Comparison of ENCODE assay signal across 8 mouse cellular contexts in genomic region chr17:31693330-31694022, GRCm38 (mm10). TPM values are rescaled to one million over a fixed set of nuclear protein-coding genes. Genes with fewer than 3 reads are reported as not detected.
DNase-seq lines count a peak whose midpoint lies in the region; ATAC-seq lines count a peak whose summit lies in the region.

No protein-coding gene starts in this region.

- peak overlapping the region; percentile 53 for H3K4me2 ChIP-seq in embryonic facial prominence, embryonic 13.5 days
- peak overlapping the region; percentile 57 for H3K4me2 ChIP-seq in heart, embryonic 11.5 days
- H3K4me2 ChIP-seq in kidney, embryonic 16.5 days (replicated peaks; ENCODE audit: low read depth, low read length): peak overlapping the region; percentile 47

- no peaks in the 10 kb centered on the region for H3K36me3 ChIP-seq in embryonic facial prominence, embryonic 13.5 days
- H3K36me3 ChIP-seq in heart, embryonic 11.5 days (ENCODE audit: control insufficient read depth, insufficient read depth, low read length): no peaks in the 10 kb centered on the region
- no peaks in the 10 kb centered on the region for H3K36me3 ChIP-seq in kidney, embryonic 16.5 days (ENCODE audit: insufficient read depth, low read length)

- H3K9me3 ChIP-seq in embryonic facial prominence, embryonic 13.5 days: no peaks in the 10 kb centered on the region
- no peaks in the 10 kb centered on the region for H3K9me3 ChIP-seq in heart, embryonic 11.5 days (replicated peaks; ENCODE audit: control insufficient read depth, low read length)
- H3K9me3 ChIP-seq in kidney, embryonic 16.5 days (ENCODE audit: low read length): no peaks in the 10 kb centered on the region

- DNase-seq in 3134 (ENCODE audit: extremely low read depth, insufficient read length, low spot score): peak; percentile 35
- peak; percentile 83 for DNase-seq in adrenal gland, postnatal 25 days
- peak; percentile 74 for DNase-seq in liver
- DNase-seq in spleen, postnatal 36 days (ENCODE audit: low spot score in 2 of 2): peak; percentile 63 to 65

- H3K4me3 ChIP-seq in embryonic facial prominence, embryonic 13.5 days: peak overlapping the region; percentile 19; the same call in 1 of the 2 replicates
- H3K4me3 ChIP-seq in heart, embryonic 11.5 days (ENCODE audit: low read depth, low read length): no peak overlapping the region
- no peak overlapping the region for H3K4me3 ChIP-seq in kidney, embryonic 16.5 days (ENCODE audit: low read length)

- 7% methylated on average over 20 of the region's 20 CpGs for WGBS in embryonic facial prominence, embryonic 13.5 days
- WGBS in heart, embryonic 11.5 days (ENCODE audit: insufficient replicate concordance): 2% methylated on average over 20 of the region's 20 CpGs
- WGBS in kidney, embryonic 16.5 days: 2% methylated on average over 20 of the region's 20 CpGs

- H3K9ac ChIP-seq in embryonic facial prominence, embryonic 13.5 days: no peak overlapping the region
- no peak overlapping the region for H3K9ac ChIP-seq in heart, embryonic 11.5 days (ENCODE audit: low read depth, low read length)
- no peak overlapping the region for H3K9ac ChIP-seq in kidney, embryonic 16.5 days (replicated peaks; ENCODE audit: low read length)

- ATAC-seq in embryonic facial prominence, embryonic 13.5 days (ENCODE audit: insufficient number of reproducible peaks, insufficient read depth, low FRiP score, low TSS enrichment, low read depth): no peak; the same call in 1 of the 2 replicates
- ATAC-seq in heart, embryonic 11.5 days (replicated peaks; ENCODE audit: insufficient number of reproducible peaks, low FRiP score, low TSS enrichment): peak; percentile 44
- ATAC-seq in kidney, embryonic 16.5 days (ENCODE audit: low FRiP score, low TSS enrichment): peak; percentile 63
- ATAC-seq in monocyte, adult 5-6 weeks (replicated peaks; ENCODE audit: insufficient number of reproducible peaks, low FRiP score, low TSS enrichment, poor library complexity, severe bottlenecking): peak; percentile 80

- no peak overlapping the region for H3K27ac ChIP-seq in embryonic facial prominence, embryonic 13.5 days
- H3K27ac ChIP-seq in heart, embryonic 11.5 days (ENCODE audit: low read depth, low read length): peak overlapping the region; percentile 18; the same call in 1 of the 2 replicates
- H3K27ac ChIP-seq in kidney, embryonic 16.5 days (ENCODE audit: low read length): no peak overlapping the region

- peaks cover 12% of the 10 kb centered on the region for H3K4me1 ChIP-seq in embryonic facial prominence, embryonic 13.5 days
- peaks cover 12% of the 10 kb centered on the region for H3K4me1 ChIP-seq in heart, embryonic 11.5 days (ENCODE audit: control insufficient read depth, insufficient read depth, low read length)
- peaks cover 14% of the 10 kb centered on the region for H3K4me1 ChIP-seq in kidney, embryonic 16.5 days (ENCODE audit: insufficient read depth, low read length)

- H3K27me3 ChIP-seq in embryonic facial prominence, embryonic 13.5 days: no peaks in the 10 kb centered on the region
- no peaks in the 10 kb centered on the region for H3K27me3 ChIP-seq in heart, embryonic 11.5 days (ENCODE audit: control insufficient read depth, insufficient read depth, low read length)
- no peaks in the 10 kb centered on the region for H3K27me3 ChIP-seq in kidney, embryonic 16.5 days (ENCODE audit: insufficient read depth, low read length)

RNA-seq across cellular contexts. Expression of gene Cryaa, which starts 15.9 kb away (rescaled TPM):
- total RNA-seq in adrenal gland, postnatal 25 days (2021): not detected in 2 replicates
- 1.9 TPM in 1 of 2 replicates, not detected in the other for polyA plus RNA-seq in embryonic facial prominence, embryonic 13.5 days (2015; fragmentation: Nextera tagmentation; extraction: Ambion mirVana)
- polyA plus RNA-seq in heart, embryonic 11.5 days (2014; fragmentation: Nextera tagmentation; extraction: Ambion mirVana): not detected in 2 replicates
- not detected in 2 replicates for polyA plus RNA-seq in kidney, embryonic 16.5 days (2015; fragmentation: Nextera tagmentation; extraction: Ambion mirVana)
- total RNA-seq in monocyte, adult 5-6 weeks (2017): not detected in 3 replicates

RNA-seq across cellular contexts. Expression of gene U2af1, which starts 34.8 kb away (rescaled TPM):
- 147 and 148 TPM in 2 replicates for total RNA-seq in adrenal gland, postnatal 25 days (2021)
- polyA plus RNA-seq in embryonic facial prominence, embryonic 13.5 days (2015; fragmentation: Nextera tagmentation; extraction: Ambion mirVana): 349 and 362 TPM in 2 replicates
- 117 and 145 TPM in 2 replicates for polyA plus RNA-seq in heart, embryonic 11.5 days (2014; fragmentation: Nextera tagmentation; extraction: Ambion mirVana)
- polyA plus RNA-seq in kidney, embryonic 16.5 days (2015; fragmentation: Nextera tagmentation; extraction: Ambion mirVana): 262 and 338 TPM in 2 replicates
- 159 to 195 TPM (median 172 TPM) in 3 replicates for total RNA-seq in monocyte, adult 5-6 weeks (2017)

RNA-seq across cellular contexts. Expression of gene Cbs, which starts 56.4 kb away (rescaled TPM):
- total RNA-seq in adrenal gland, postnatal 25 days (2021): 6.2 and 8.5 TPM in 2 replicates
- 2.9 and 4.3 TPM in 2 replicates for polyA plus RNA-seq in embryonic facial prominence, embryonic 13.5 days (2015; fragmentation: Nextera tagmentation; extraction: Ambion mirVana)
- polyA plus RNA-seq in heart, embryonic 11.5 days (2014; fragmentation: Nextera tagmentation; extraction: Ambion mirVana): 0.63 and 0.77 TPM in 2 replicates
- 3.8 and 5.0 TPM in 2 replicates for polyA plus RNA-seq in kidney, embryonic 16.5 days (2015; fragmentation: Nextera tagmentation; extraction: Ambion mirVana)
- total RNA-seq in monocyte, adult 5-6 weeks (2017): not detected in 3 replicates
